Mouse (Mus musculus) kidney, postnatal 14 days (tissue): ENCODE results near the gene Fam229b.

Experiments
- DNase-seq: peaks from one replicate; pipeline ENCODE4 v3.0.0; 2022; ENCODE audit warnings: mixed read lengths

Gene Fam229b

GRCm38 (mm10) chr10:39121412-39121811 lies 12.3 kb downstream of the Fam229b start:
- no peak for DNase-seq

GRCm38 (mm10) chr10:39109489-39109874 lies 24.2 kb downstream of the Fam229b start:
- no peak for DNase-seq

DNA sequence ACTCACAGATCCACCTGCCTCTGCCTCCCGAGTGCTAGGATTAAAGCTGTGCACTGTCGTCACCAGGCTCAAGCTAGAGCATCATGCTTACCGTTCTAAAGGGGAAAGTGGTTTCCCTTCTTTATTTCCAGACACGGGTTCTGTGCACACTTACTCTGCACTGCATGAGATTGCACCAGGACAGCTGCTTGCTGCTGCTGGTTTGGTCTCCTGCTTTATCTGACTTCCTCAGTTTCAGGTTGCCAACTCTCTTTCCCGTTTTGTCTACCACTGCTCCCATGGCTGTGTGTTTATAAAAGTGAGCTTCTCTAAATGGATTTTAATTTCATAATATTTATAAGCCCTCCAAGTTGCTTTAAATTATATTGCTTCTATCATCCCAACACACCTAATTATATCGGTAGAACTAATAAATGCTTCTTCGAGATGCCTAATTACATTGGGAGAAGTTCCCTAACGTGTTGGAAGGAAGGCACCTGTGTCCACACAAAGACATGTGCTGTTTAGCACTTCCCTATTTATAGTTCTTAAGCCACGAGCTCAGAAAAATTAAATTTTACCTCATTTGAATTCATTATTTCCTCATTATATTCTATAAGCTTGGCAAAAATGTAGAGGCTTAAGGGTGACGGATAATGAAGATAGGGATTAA lies 24.8 kb downstream of the Fam229b start:
- DNase-seq: no peak

- no peak for DNase-seq
These were observed 26.8 kb downstream of the Fam229b start for GRCm38 (mm10) chr10:39106935-39107334.

DNA sequence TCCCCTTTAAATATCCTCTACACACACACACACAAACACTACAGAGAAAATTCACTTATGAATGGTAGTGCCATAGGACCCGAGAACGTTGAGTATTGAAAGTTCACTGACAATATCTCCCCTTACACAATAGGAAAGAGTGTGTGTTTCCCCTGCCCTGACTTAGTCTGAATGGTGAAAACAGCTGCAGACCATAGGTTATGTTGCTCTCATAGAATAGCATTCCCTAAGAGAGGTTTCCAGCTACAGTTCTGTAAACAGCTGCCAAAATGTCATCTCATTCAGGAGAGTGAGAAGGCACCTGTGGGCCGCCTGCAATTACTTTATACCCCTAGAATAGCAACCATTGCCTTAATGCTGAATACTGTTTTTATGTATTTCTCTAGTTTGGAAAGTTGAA lies 27.3 kb downstream of the Fam229b start:
- DNase-seq: no peak

- no peak for DNase-seq
These were observed 28.8 kb downstream of the Fam229b start for GRCm38 (mm10) chr10:39104803-39105449.

GRCm38 (mm10) chr10:39098746-39099145 lies 35.0 kb downstream of the Fam229b start:
- DNase-seq: no peak

DNA sequence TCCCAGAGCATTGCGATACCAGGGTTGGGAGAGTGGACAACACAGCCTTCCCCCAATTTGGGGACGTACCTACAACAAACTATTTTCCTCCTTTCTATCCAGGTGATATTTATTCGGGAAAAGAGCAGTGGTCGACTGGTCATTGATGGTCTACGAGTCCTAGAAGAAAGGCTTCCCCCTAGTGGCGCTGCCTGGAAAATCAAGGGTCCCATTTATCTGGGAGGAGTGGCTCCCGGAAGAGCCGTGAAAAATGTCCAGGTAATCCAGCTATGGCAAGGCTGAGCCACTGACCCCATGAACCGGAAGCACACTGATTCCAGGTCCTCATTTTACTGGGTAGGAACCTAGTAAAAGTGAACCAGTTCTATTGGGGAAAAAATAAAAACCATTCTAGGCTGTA lies 36.7 kb downstream of the Fam229b start:
- peak; percentile 18 for DNase-seq

GRCm38 (mm10) chr10:39072048-39072447 lies 61.7 kb downstream of the Fam229b start:
- DNase-seq: no peak
